In the genomic region with DNA sequence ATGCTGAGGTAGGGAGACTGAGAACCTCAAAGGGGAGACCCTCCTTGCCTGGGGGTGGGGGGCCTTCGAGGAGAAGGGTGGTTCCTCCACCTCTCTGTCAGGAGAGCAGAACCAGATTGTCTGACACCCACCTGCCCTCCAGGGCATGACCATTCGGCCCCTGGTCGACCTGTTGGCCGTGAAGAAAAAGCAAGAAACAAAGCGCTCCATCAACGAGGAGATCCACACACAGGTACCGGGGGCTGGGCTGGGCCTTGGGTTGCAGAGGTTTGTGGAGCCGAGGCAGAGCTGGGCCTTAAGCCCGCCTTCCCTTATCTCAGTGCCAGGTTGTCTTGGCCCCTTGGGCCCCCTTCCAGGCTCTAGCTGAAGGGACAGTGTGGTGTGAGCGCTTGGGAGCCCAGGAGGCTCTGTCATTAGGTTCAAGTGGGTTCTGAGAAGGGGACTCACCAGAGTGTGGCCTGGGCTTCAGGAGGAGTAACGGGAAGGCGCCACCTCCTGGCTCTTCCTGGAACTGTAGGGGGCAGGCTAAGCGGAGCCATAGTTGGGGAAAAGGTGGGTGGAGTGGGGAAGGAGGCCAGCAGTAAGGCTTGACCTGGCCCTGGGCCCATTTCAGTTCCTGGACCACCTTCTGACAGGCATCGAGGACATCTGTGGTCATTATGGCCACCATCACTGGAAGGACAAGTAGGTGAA, we compare ENCODE assay signal across 8 mouse cellular contexts. TPM values are rescaled to one million over a fixed set of nuclear protein-coding genes. Genes with fewer than 3 reads are reported as not detected.
DNase-seq lines count a peak whose midpoint lies in the region; ATAC-seq and TF ChIP-seq lines count a peak whose summit lies in the region.

No protein-coding gene starts in this region.

- no peak for DNase-seq in heart, embryonic 10.5 days (ENCODE audit: low spot score)
- DNase-seq in 416B (ENCODE audit: low read depth) (peak; percentile 63), adipocyte (ENCODE audit: low spot score) (peak; percentile 19)
- DNase-seq in lung, postnatal 0 days (ENCODE audit: low spot score), result peak; percentile 81
- peak; percentile 63 for DNase-seq in thymus, postnatal 14 days

- 63% methylated on average over 14 of the region's 14 CpGs for WGBS in heart, embryonic 10.5 days
- 63% methylated on average over 14 of the region's 14 CpGs for WGBS in heart, embryonic 12.5 days
- WGBS in hindbrain, embryonic 13.5 days, result 76% methylated on average over 14 of the region's 14 CpGs
- 69% methylated on average over 14 of the region's 14 CpGs for WGBS in lung, postnatal 0 days

- H3K4me2 ChIP-seq in heart, embryonic 12.5 days, result no peak overlapping the region
- no peak overlapping the region for H3K4me2 ChIP-seq in hindbrain, embryonic 13.5 days
- H3K4me2 ChIP-seq in lung, postnatal 0 days (replicated peaks; ENCODE audit: low read depth, low read length), result no peak overlapping the region

- peaks cover 73% of the 10 kb centered on the region for H3K36me3 ChIP-seq in heart, embryonic 10.5 days
- peaks cover 61% of the 10 kb centered on the region for H3K36me3 ChIP-seq in heart, embryonic 12.5 days
- H3K36me3 ChIP-seq in hindbrain, embryonic 13.5 days, result peaks cover 50% of the 10 kb centered on the region
- peaks cover 28% of the 10 kb centered on the region for H3K36me3 ChIP-seq in lung, postnatal 0 days (ENCODE audit: insufficient read depth, low read length)

- no peak for TF ChIP-seq POLR2A in cortical plate, adult 2 months (IDR thresholded peaks at IDR 0.05; ENCODE audit: extremely low read depth, insufficient read depth, low read length)

- H3K4me1 ChIP-seq in heart, embryonic 10.5 days, result peaks cover 12% of the 10 kb centered on the region; the same call in 1 of the 2 replicates
- peaks cover 4% of the 10 kb centered on the region; the same call in 1 of the 2 replicates for H3K4me1 ChIP-seq in heart, embryonic 12.5 days (replicated peaks)
- no peaks in the 10 kb centered on the region for H3K4me1 ChIP-seq in cortical plate, adult 2 months (ENCODE audit: control insufficient read depth, insufficient read depth, low read length)
- H3K4me1 ChIP-seq in hindbrain, embryonic 13.5 days (replicated peaks), result no peaks in the 10 kb centered on the region; the same call in 1 of the 2 replicates
- no peaks in the 10 kb centered on the region for H3K4me1 ChIP-seq in lung, postnatal 0 days (ENCODE audit: insufficient read depth, low read depth, low read length)

- no peak overlapping the region for H3K4me3 ChIP-seq in heart, embryonic 10.5 days
- no peak overlapping the region for H3K4me3 ChIP-seq in heart, embryonic 12.5 days
- no peak overlapping the region for H3K4me3 ChIP-seq in cortical plate, adult 2 months (ENCODE audit: insufficient read depth, low read length)
- H3K4me3 ChIP-seq in hindbrain, embryonic 13.5 days, result no peak overlapping the region
- H3K4me3 ChIP-seq in lung, postnatal 0 days (ENCODE audit: low read depth, low read length), result no peak overlapping the region

- H3K9ac ChIP-seq in heart, embryonic 12.5 days, result no peak overlapping the region
- 0 out of 2 replicates have a peak overlapping the region, but pooled peaks have one; percentile 13 for H3K9ac ChIP-seq in hindbrain, embryonic 13.5 days
- no peak overlapping the region for H3K9ac ChIP-seq in lung, postnatal 0 days (replicated peaks; ENCODE audit: low read depth)

- TF ChIP-seq EP300 in lung, postnatal 0 days (IDR thresholded peaks at IDR 0.05), result no peak

- H3K9me3 ChIP-seq in heart, embryonic 10.5 days, result no peaks in the 10 kb centered on the region
- H3K9me3 ChIP-seq in heart, embryonic 12.5 days (replicated peaks), result no peaks in the 10 kb centered on the region
- H3K9me3 ChIP-seq in hindbrain, embryonic 13.5 days, result no peaks in the 10 kb centered on the region
- no peaks in the 10 kb centered on the region for H3K9me3 ChIP-seq in lung, postnatal 0 days (ENCODE audit: low read length)

- ATAC-seq in heart, embryonic 12.5 days (ENCODE audit: insufficient number of reproducible peaks, low FRiP score), result no peak
- no peak for ATAC-seq in hindbrain, embryonic 13.5 days (ENCODE audit: low FRiP score)
- ATAC-seq in lung, postnatal 0 days, result peak; percentile 58

- H3K27ac ChIP-seq in heart, embryonic 10.5 days, result 0 out of 2 replicates have a peak overlapping the region, but pooled peaks have one; percentile 29
- no peak overlapping the region for H3K27ac ChIP-seq in heart, embryonic 12.5 days (ENCODE audit: poor library complexity, severe bottlenecking)
- no peak overlapping the region for H3K27ac ChIP-seq in cortical plate, adult 2 months (ENCODE audit: insufficient read depth, low read length)
- no peak overlapping the region for H3K27ac ChIP-seq in hindbrain, embryonic 13.5 days
- H3K27ac ChIP-seq in lung, postnatal 0 days (ENCODE audit: low read length), result no peak overlapping the region

- TF ChIP-seq CTCF in cortical plate, adult 2 months (IDR thresholded peaks at IDR 0.05; ENCODE audit: extremely low read depth, insufficient read depth, low read length), result peak; percentile 72
- peak; percentile 94 for TF ChIP-seq CTCF in lung, postnatal 0 days (IDR thresholded peaks at IDR 0.05)

- H3K27me3 ChIP-seq in heart, embryonic 10.5 days (ENCODE audit: insufficient read depth, poor library complexity, severe bottlenecking), result no peaks in the 10 kb centered on the region
- H3K27me3 ChIP-seq in heart, embryonic 12.5 days (replicated peaks), result no peaks in the 10 kb centered on the region
- no peaks in the 10 kb centered on the region for H3K27me3 ChIP-seq in hindbrain, embryonic 13.5 days
- no peaks in the 10 kb centered on the region for H3K27me3 ChIP-seq in lung, postnatal 0 days (replicated peaks; ENCODE audit: insufficient read depth, low read length)

RNA-seq across cellular contexts. Expression of a gene that starts 50.0 kb away (rescaled TPM):
- 7.6 and 8.2 TPM in 2 replicates for polyA plus RNA-seq in heart, embryonic 10.5 days (2016; fragmentation: Nextera tagmentation; extraction: Ambion mirVana)
- polyA plus RNA-seq in heart, embryonic 12.5 days (2016; fragmentation: Nextera tagmentation; extraction: Ambion mirVana), result 7.3 and 8.8 TPM in 2 replicates
- 35.2 and 36.1 TPM in 2 replicates for polyA plus RNA-seq in cortical plate, adult 2 months (2012; rRNA removed)
- 6.7 and 7.5 TPM in 2 replicates for polyA plus RNA-seq in hindbrain, embryonic 13.5 days (2015; fragmentation: Nextera tagmentation; extraction: Ambion mirVana)
- polyA plus RNA-seq in lung, postnatal 0 days (2015; fragmentation: Nextera tagmentation; extraction: Ambion mirVana), result 5.4 and 6.0 TPM in 2 replicates
